Mouse (Mus musculus): ENCODE measurements around the gene Lysmd3. TPM values are rescaled to one million over a fixed set of nuclear protein-coding genes. Genes with fewer than 3 reads are reported as not detected.
A peak's percentile ranks its signal among the peaks of the same experiment; 100 is the strongest.
"Not testable (repeated sequence)": the region's sequence is repeated elsewhere in the genome, so short reads cannot be mapped to it uniquely, and the experiment has no call there.

Gene Lysmd3
- 26.8 and 31.2 TPM in 2 replicates for total RNA-seq (2017)

- ATAC-seq (replicated peaks; ENCODE audit: low read depth, poor library complexity, severe bottlenecking): peak; percentile 85
These were observed at the start of gene Lysmd3 for GRCm38 (mm10) chr13:81657351-81658052. Gene Lysmd3, plus strand, starts transcription at chr13:81657663.

GRCm38 (mm10) chr13:81610349-81610748, 47.1 kb upstream of the Lysmd3 start:
- ATAC-seq (replicated peaks; ENCODE audit: low read depth, poor library complexity, severe bottlenecking): no peak

DNA sequence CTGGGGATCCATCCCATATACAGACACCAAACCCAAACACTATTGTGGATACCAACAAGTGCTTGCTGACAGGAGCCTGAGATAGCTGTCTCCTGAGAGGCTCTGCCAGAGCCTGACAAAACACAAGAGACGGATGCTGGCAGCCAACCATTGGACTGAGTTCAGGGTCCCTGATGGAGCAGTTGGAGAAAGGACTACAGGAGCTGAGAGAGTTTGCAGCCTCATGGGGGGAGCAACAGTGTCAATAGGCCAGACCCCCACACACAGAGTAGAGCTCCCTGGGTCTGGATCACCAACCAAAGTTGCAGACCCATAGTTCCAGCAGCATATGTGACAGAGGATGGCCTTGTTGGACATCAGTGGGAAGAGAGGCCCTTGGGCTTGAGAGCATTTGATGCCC, 29.6 kb upstream of the Lysmd3 start:
- ATAC-seq (replicated peaks; ENCODE audit: low read depth, poor library complexity, severe bottlenecking): not testable (repeated sequence)

DNA sequence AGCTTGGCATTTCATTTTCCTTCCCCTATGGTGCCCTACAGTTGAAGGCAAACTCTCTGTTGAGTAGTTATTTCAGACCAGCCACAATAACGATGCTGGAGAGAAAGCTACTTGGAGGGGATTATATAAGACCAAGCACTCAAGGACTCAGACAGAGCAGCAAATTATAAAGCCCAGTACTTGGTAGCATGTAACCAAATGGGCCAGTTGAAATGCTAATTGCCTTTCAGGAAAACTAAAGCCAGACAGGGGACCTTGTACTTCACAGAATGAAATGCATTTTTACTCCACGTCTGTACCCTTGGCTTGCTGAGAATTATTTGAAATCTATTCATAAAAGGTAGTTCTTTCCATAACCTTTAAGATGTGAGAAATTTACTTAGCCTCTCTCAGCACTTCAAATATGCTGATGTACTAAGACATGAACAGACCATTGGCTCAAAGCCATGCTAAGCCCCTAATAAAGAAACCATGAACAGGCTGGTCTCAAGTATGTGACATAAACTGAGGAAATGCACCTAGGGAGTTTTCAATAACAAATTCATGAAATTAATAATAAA, 28.8 kb upstream of the Lysmd3 start:
- ATAC-seq (replicated peaks; ENCODE audit: low read depth, poor library complexity, severe bottlenecking): no peak

- peak; percentile 84 for ATAC-seq (replicated peaks; ENCODE audit: low read depth, poor library complexity, severe bottlenecking)
These were observed 28.1 kb upstream of the Lysmd3 start for GRCm38 (mm10) chr13:81629395-81629794.

DNA sequence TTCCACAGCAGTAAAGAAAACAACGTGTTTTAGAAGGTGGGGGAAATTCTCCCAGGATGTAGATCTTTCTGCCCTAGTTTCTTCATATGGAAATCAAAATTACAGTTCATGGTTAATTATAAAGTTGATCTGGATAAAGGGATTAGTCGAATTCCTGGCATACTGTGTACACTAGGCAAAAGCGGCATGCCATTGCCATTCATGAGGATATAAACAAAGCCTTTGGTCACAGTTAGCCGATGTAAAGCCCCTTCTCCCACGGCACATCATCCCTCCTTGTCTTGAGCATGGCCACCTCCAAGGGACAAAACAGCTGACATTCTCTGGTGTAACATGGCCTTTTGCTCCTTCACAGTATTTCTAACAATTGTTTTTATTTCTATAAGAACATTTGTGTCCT, 26.9 kb upstream of the Lysmd3 start:
- no peak for ATAC-seq (replicated peaks; ENCODE audit: low read depth, poor library complexity, severe bottlenecking)

- peak; percentile 46 for ATAC-seq (replicated peaks; ENCODE audit: low read depth, poor library complexity, severe bottlenecking)
These were observed 24.6 kb upstream of the Lysmd3 start, which contains the start of gene Adgrv1 for GRCm38 (mm10) chr13:81632720-81633415. Gene Adgrv1, minus strand, starts transcription at chr13:81633154.

DNA sequence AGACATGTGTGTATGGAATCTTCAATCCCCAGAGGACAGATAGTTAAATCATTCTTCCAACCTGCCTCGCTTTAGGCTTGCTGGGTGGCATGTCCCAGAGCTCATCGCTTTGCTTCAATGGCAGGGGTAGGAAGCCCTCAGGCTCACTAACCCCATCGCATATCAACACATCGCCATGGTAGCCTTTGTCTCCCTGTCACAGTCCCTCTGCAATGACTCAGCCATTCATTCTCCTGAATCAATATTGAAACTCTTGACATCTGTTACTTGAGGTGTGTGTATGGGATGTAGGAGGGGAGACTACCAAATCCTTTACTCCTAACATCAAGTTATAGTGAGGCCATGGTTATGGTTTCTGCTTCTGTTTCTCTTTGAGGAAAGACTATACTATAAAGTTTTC, 17.8 kb upstream of the Lysmd3 start:
- ATAC-seq (replicated peaks; ENCODE audit: low read depth, poor library complexity, severe bottlenecking): no peak

DNA sequence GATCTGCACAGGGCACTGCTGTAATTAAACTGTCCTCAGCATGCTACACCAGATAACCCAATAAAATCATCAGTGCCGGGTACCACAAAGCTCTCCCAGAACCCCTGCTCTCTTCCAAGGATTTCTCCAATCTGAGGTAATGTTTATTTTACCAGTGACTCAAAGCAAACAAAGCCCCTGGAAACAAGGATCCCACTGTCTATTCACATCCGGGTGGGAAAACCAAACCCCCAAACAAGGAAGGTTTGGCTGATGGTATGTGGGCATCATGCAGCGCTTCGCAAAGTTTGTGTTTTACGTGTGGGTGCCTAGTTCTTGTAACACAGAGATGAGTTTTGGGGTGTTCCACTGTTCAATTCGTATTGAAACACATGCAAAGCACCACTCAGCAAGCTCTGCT, 16.6 kb upstream of the Lysmd3 start:
- ATAC-seq (replicated peaks; ENCODE audit: low read depth, poor library complexity, severe bottlenecking): no peak

- peak; percentile 67 for ATAC-seq (replicated peaks; ENCODE audit: low read depth, poor library complexity, severe bottlenecking)
These were observed 16.0 kb upstream of the Lysmd3 start for GRCm38 (mm10) chr13:81641289-81642045.

GRCm38 (mm10) chr13:81642491-81643149, 14.8 kb upstream of the Lysmd3 start:
- peak; percentile 59 for ATAC-seq (replicated peaks; ENCODE audit: low read depth, poor library complexity, severe bottlenecking)

- no peak for ATAC-seq (replicated peaks; ENCODE audit: low read depth, poor library complexity, severe bottlenecking)
These were observed 13.4 kb upstream of the Lysmd3 start for GRCm38 (mm10) chr13:81644047-81644565.

- no peak for ATAC-seq (replicated peaks; ENCODE audit: low read depth, poor library complexity, severe bottlenecking)
These were observed 11.1 kb upstream of the Lysmd3 start for GRCm38 (mm10) chr13:81646348-81646747.

DNA sequence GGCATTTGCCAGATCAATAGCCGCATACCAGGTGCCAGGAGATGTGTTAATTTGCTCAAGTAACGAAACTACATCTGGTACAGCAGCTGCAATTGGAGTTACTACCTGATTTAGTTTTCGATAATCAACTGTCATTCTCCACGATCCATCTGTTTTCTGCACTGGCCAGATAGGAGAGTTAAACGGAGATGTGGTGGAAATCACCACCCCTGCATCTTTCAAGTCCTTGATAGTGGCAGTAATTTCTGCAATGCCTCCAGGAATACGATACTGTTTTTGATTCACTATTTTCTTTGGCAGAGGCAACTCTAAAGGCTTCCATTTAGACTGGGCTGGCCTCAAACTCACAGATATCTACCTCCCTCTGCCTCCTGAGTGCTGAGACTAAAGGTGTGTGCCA, 7.1 kb upstream of the Lysmd3 start:
- not testable (repeated sequence) for ATAC-seq (replicated peaks; ENCODE audit: low read depth, poor library complexity, severe bottlenecking)

GRCm38 (mm10) chr13:81656091-81656850, 1.2 kb upstream of the Lysmd3 start:
- no peak for ATAC-seq (replicated peaks; ENCODE audit: low read depth, poor library complexity, severe bottlenecking)

DNA sequence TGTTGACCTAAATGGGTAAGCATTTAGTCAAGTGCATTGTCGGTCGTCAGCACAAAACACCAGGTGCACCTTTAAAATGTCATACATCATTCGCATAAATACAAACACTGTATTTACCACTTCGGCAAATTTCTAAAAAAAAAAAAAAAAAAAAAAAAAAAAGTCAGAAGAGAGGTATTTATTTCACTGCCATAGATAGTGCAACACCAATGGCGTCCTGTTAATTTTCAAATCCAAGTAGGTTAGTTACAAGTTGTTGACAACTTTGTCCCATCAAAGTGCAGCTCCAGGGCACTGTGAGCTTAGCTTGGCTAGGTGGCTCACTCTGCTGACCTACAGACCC, 484 bp upstream of the Lysmd3 start:
- no peak for ATAC-seq (replicated peaks; ENCODE audit: low read depth, poor library complexity, severe bottlenecking)

GRCm38 (mm10) chr13:81658053-81658752, 740 bp downstream of the Lysmd3 start:
- ATAC-seq (replicated peaks; ENCODE audit: low read depth, poor library complexity, severe bottlenecking): no peak; the same call in 1 of the 2 replicates

DNA sequence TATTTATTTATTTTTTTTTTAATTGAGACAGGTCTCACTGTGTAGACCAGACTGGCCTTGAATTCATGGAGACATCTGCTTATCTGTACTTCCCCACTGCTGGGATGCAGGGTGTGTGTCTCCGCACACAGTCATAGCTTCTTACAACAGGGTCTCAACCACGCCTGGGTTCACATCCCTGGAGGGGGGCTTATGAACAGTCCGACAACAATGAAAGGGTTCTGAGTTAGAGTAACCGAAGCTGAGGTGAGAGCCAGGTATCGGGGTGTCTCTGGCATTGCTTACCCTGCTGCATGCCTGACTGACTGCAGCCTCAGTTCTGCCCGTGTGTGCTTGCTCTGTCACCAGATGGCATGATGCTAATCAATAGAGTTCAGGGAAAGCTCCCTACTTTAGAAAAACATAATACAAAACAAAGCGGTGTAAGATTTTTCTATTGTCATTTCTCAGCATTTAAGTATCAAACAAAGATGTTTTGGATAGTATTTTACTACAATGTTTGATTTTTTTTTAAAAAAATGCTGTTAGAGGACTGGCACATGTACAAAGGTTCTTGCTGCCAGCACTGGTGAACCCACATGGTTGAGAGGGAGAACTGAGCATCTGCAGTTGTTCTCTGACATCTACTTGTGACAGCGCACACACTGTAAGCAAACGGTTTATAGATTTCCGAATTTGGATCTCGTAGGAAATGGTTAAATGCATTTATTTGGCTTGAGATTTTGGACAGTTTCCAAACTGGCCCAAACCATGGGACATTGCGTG, 6.3 kb downstream of the Lysmd3 start:
- ATAC-seq (replicated peaks; ENCODE audit: low read depth, poor library complexity, severe bottlenecking): no peak
